Mouse (Mus musculus): ENCODE data around the gene 2610001J05Rik.

The 2610001J05Rik gene

DNA sequence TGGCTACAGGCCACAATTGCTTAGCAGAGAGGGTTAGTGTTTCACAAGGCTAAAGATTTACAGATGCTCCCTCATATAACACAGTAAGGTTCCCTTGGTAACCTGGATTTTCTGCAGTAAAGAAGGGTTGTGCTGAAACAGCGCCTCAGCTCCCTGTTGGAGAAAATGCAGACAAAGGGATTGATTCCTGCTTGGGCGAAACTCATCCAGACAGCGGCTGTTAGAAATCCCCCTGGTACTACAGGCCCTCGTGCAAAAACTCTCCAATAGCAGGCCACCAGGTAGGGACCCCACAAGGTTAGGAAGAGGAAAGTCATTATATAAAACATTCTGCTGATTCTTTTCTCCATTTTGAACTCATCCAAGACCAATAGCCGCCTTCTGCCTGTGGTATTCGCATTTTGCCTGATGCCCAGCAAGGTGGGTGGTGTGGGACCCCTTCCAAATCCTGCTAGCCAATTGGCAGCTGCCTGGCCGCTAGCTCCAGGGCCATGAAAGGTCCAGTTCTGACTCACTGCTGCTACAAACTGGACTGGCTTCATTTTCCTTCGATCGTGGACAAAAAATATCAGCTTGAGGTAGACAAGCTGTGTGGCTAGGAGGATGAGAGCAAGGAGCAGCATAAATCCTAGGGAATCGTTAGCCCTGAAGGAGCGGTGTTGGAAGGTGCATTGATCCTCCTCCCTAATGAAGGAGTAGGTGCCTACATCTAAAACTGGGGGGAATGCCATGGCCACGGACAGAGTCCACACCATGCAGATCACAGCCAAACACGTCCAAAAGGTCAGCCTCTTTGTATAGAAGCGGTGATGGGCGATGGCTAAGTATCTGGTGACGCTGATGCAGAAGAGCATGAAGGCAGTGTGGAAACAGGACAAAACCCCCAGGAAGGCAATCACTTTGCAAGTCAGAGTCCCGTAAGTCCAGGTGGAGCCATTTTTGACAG is 35.3 kb downstream of the 2610001J05Rik start:
- no peak for DNase-seq (ENCODE audit: low read depth in 1 of 2, low spot score in 2 of 2)

DNA sequence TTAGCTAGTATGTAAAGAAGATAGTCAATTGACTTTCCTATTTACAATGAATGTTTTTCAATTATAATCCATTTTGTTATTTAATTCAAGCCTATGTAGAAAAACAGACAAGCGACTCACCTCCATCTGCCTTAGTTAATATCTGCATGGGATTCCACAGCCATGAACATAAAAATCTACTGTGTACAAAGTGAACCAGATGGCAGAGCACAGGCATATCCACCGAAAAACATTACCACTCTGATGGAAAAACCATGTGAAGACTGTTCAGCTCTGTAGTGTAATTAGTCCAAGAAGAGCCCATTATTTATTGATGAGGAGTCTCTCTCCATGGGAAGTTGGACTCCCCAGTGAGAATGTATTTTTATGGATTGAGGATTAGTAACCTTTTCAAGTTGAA is 38.5 kb downstream of the 2610001J05Rik start:
- no peak for DNase-seq (ENCODE audit: low read depth in 1 of 2, low spot score in 2 of 2)

DNA sequence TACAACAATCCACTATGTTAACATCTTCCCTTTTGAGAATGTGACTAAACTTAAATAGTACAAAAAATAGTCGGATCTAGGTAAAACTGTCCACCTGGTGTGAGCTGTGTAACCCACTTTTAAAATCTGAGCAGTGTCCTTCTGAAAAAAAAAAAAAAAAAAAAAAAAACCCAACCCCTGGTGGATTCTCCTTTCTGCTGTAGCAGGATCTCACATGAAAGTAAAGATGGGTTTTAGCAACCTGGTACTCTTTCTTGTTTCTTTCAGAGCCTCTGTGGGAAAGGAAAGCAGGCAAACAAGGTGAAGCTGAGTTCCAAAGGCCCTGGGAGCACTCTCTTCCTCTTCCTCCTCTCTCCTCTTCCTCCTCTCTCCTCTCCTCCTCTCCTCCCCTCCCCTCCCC is 42.4 kb downstream of the 2610001J05Rik start:
- no peak for DNase-seq (ENCODE audit: low read depth in 1 of 2, low spot score in 2 of 2)

Data from monocyte, adult 2 months (primary cell).